Mouse (Mus musculus): ENCODE data around the gene Anp32a.

GRCm38 (mm10) chr9:62427010-62427409 is 85.9 kb downstream of the Anp32a start:
- TF ChIP-seq POLR2A (IDR thresholded peaks at IDR 0.05; ENCODE audit: insufficient read length, low read depth) (no peak), USF1 (IDR thresholded peaks at IDR 0.05; ENCODE audit: low read depth) (no peak)
